Mouse (Mus musculus) mesoderm, embryonic 11.5 days (tissue): Measurements from ENCODE around the gene Itsn1.
A peak's percentile ranks its signal among the peaks of the same experiment; 100 is the strongest.

Source experiments
- DNase-seq: peaks from one replicate; pipeline ENCODE4 v3.0.0-alpha.2; 2012; ENCODE audit warnings: low read depth, low spot score

The Itsn1 gene

GRCm38 (mm10) chr16:91730446-91730845 lies 1.4 kb downstream of the Itsn1 start:
- peak; percentile 23 for DNase-seq

GRCm38 (mm10) chr16:91732816-91733215 lies 3.7 kb downstream of the Itsn1 start:
- DNase-seq = no peak

GRCm38 (mm10) chr16:91734771-91735170 lies 5.7 kb downstream of the Itsn1 start:
- no peak for DNase-seq

- no peak for DNase-seq
These were observed 7.2 kb downstream of the Itsn1 start for GRCm38 (mm10) chr16:91736046-91736816.

GRCm38 (mm10) chr16:91738505-91738904 lies 9.4 kb downstream of the Itsn1 start:
- no peak for DNase-seq

- DNase-seq = no peak
These were observed 11.3 kb downstream of the Itsn1 start for GRCm38 (mm10) chr16:91740184-91740917.

- no peak for DNase-seq
These were observed 11.8 kb downstream of the Itsn1 start for GRCm38 (mm10) chr16:91740918-91741255.

- no peak for DNase-seq
These were observed 14.0 kb downstream of the Itsn1 start for GRCm38 (mm10) chr16:91743055-91743454.

GRCm38 (mm10) chr16:91746101-91746950 lies 17.2 kb downstream of the Itsn1 start:
- peak; percentile 78 for DNase-seq

GRCm38 (mm10) chr16:91747567-91747966 lies 18.5 kb downstream of the Itsn1 start:
- DNase-seq = no peak

GRCm38 (mm10) chr16:91751644-91752385 lies 22.7 kb downstream of the Itsn1 start:
- no peak for DNase-seq

- DNase-seq = no peak
These were observed 24.5 kb downstream of the Itsn1 start for GRCm38 (mm10) chr16:91753611-91754010.

- DNase-seq = no peak
These were observed 25.9 kb downstream of the Itsn1 start for GRCm38 (mm10) chr16:91754957-91755356.

- DNase-seq = no peak
These were observed 32.1 kb downstream of the Itsn1 start for GRCm38 (mm10) chr16:91761202-91761601.

GRCm38 (mm10) chr16:91761761-91762160 lies 32.7 kb downstream of the Itsn1 start:
- DNase-seq = no peak

- DNase-seq = no peak
These were observed 33.4 kb downstream of the Itsn1 start for GRCm38 (mm10) chr16:91762476-91762875.

GRCm38 (mm10) chr16:91763975-91764374 lies 34.9 kb downstream of the Itsn1 start:
- DNase-seq = no peak

- no peak for DNase-seq
These were observed 35.3 kb downstream of the Itsn1 start for GRCm38 (mm10) chr16:91764414-91764813.

GRCm38 (mm10) chr16:91765121-91765815 lies 36.2 kb downstream of the Itsn1 start:
- no peak for DNase-seq

GRCm38 (mm10) chr16:91765816-91766210 lies 36.7 kb downstream of the Itsn1 start:
- DNase-seq = no peak

- no peak for DNase-seq
These were observed 38.2 kb downstream of the Itsn1 start for GRCm38 (mm10) chr16:91767165-91767701.
